Mouse (Mus musculus) myocyte (in vitro differentiated cells): ENCODE data around the gene Akr7a5. TPM values are rescaled to one million over a fixed set of nuclear protein-coding genes. Genes with fewer than 3 reads are reported as not detected.

ENCODE experiments used
- H3K27me3 ChIP-seq: one replicate; pipeline ENCODE4 v1.6.1; 2011; ENCODE audit not compliant: control insufficient read depth, insufficient read depth, insufficient read length
- H3K36me3 ChIP-seq: one replicate; pipeline ENCODE4 v1.6.1; 2011; ENCODE audit not compliant: control insufficient read depth, insufficient read depth
- H3K4me2 ChIP-seq: one replicate; pipeline ENCODE4 v1.6.1; 2011; ENCODE audit warnings: low read depth, control low read depth
- H3K4me3 ChIP-seq: one replicate; pipeline ENCODE4 v1.5.1; 2011; ENCODE audit warnings: mild to moderate bottlenecking, control low read depth, moderate library complexity
- H3K79me2 ChIP-seq: one replicate; pipeline ENCODE4 v1.6.1; 2011; ENCODE audit not compliant: control insufficient read depth, insufficient read depth
- H3ac ChIP-seq: one replicate; pipeline ENCODE4 v1.6.1; 2011; ENCODE audit not compliant: control insufficient read depth, insufficient read length
- CEBPB ChIP-seq: IDR thresholded peaks from 2 replicates; pipeline ENCODE4 v1.6.1; 2011; ENCODE audit warnings: mild to moderate bottlenecking, moderate library complexity; ENCODE audit not compliant: poor library complexity, insufficient read depth, severe bottlenecking
- E2F4 ChIP-seq: IDR thresholded peaks from one replicate; pipeline ENCODE4 v1.6.1; 2011; ENCODE audit warnings: mild to moderate bottlenecking, control low read depth, moderate library complexity; ENCODE audit not compliant: insufficient read depth
- MAX ChIP-seq: IDR thresholded peaks from one replicate; pipeline ENCODE4 v1.6.1; 2011; ENCODE audit warnings: low read depth, mild to moderate bottlenecking, control low read depth
- MYOD1 ChIP-seq, 3 experiments: IDR thresholded peaks; one replicate each; pipeline ENCODE4 v1.6.1; 2011; ENCODE audit warnings: control low read depth in 2 of 3, low read depth in 2 of 3, mild to moderate bottlenecking in 2 of 3, moderate library complexity in 1 of 3; ENCODE audit not compliant: insufficient read length in 2 of 3, control insufficient read depth in 1 of 3
- MYOG ChIP-seq, 3 experiments: IDR thresholded peaks; one replicate each; pipeline ENCODE4 v1.6.1; 2011; ENCODE audit warnings: control low read depth in 2 of 3, low read depth in 2 of 3, mild to moderate bottlenecking in 2 of 3; ENCODE audit not compliant: insufficient read length in 2 of 3, control insufficient read depth in 1 of 3, insufficient read depth in 1 of 3
- POLR2A ChIP-seq: IDR thresholded peaks from one replicate; pipeline ENCODE4 v1.6.1; 2011; ENCODE audit warnings: low read depth, mild to moderate bottlenecking, control low read depth, moderate library complexity; ENCODE audit not compliant: insufficient read length
- POLR2AphosphoS2 ChIP-seq: IDR thresholded peaks from one replicate; pipeline ENCODE4 v1.6.1; 2011; ENCODE audit warnings: low read depth, control low read depth; ENCODE audit not compliant: insufficient read length
- REST ChIP-seq: IDR thresholded peaks from one replicate; pipeline ENCODE4 v1.6.1; 2011; ENCODE audit warnings: mild to moderate bottlenecking, control low read depth, moderate library complexity; ENCODE audit not compliant: insufficient read depth, insufficient read length
- SRF ChIP-seq: IDR thresholded peaks from one replicate; pipeline ENCODE4 v1.6.1; 2011; ENCODE audit warnings: low read depth; ENCODE audit not compliant: control insufficient read depth, insufficient read length
- TCF12 ChIP-seq: IDR thresholded peaks from one replicate; pipeline ENCODE4 v1.6.1; 2011; ENCODE audit warnings: mild to moderate bottlenecking, control low read depth; ENCODE audit not compliant: poor library complexity, insufficient read depth, severe bottlenecking
- TCF3 ChIP-seq: IDR thresholded peaks from one replicate; pipeline ENCODE4 v1.6.1; 2011; ENCODE audit warnings: low read depth, control low read depth; ENCODE audit not compliant: insufficient read length
- USF1 ChIP-seq: IDR thresholded peaks from one replicate; pipeline ENCODE4 v1.6.1; 2011; ENCODE audit warnings: low read depth, mild to moderate bottlenecking, control low read depth, moderate library complexity
- polyA plus RNA-seq: library from polyadenylated mRNA; unstranded; fragments of >200 nt; fragmentation: generic; extraction: Trizol; gene quantifications from one replicate; pipeline ENCODE4 v1.2.1, GENCODE M21; 2012; ENCODE audit warnings: missing spikeins

Gene Akr7a5
- polyA plus RNA-seq, 1 experiment, result 48.8 TPM

DNA sequence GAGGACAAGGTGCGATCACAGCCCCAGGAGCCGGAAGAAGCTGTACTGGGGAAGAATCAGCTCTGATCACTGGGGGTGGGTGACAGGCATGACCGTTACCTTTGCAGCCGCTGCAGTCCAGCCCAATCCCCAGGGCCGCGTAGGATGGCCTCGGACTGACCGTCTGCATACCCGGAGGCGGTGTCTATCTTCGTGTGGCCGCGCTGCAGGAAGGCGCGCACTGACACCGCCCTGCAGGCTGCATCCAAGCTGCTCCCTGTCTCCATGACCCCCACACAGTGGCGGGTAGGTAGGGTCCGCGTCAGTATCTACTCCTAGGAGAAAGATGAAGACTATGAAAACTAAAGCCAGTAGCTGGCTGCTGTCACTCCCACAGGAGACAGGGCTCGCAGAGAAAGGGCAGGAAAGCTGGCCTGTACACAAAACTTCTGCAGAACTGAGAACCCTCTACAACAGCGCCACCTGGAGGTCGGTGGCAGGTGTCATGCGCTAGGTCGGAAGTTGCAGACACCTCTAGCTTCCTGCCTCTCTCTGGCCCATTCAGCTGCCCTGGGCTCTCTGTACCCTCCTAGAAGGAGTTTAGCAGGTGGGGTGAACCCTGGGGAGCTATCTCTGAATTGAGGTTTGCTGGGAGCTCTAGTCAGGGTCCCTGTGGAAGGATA is 26.4 kb downstream of the Akr7a5 start:
- Histone ChIP-seq H3K79me2 (no peaks in the 10 kb centered on the region), H3K27me3 (no peaks in the 10 kb centered on the region), H3K4me3 (no peak overlapping the region), H3K4me2 (no peak overlapping the region), H3K36me3 (no peaks in the 10 kb centered on the region), H3ac (no peak overlapping the region)
- TF ChIP-seq MYOG (IDR thresholded peaks at IDR 0.05; ENCODE audit: control insufficient read depth in 1 of 3, insufficient read depth in 1 of 3, insufficient read length in 2 of 3, low read depth in 2 of 3), result no peak
- TF ChIP-seq SRF, result no peak
- TF ChIP-seq POLR2AphosphoS2, result no peak
- TF ChIP-seq USF1, result no peak
- TF ChIP-seq MAX, result no peak
- no peak for TF ChIP-seq CEBPB
- TF ChIP-seq REST, result no peak
- no peak for TF ChIP-seq E2F4
- TF ChIP-seq TCF12, result no peak
- TF ChIP-seq TCF3, result no peak
- no peak for TF ChIP-seq POLR2A
- TF ChIP-seq MYOD1 (IDR thresholded peaks at IDR 0.05; ENCODE audit: control insufficient read depth in 1 of 3, insufficient read length in 2 of 3, low read depth in 2 of 3), result no peak

GRCm38 (mm10) chr4:139338145-139338544 is 27.6 kb downstream of the Akr7a5 start:
- no peak for TF ChIP-seq MYOD1 (IDR thresholded peaks at IDR 0.05; ENCODE audit: control insufficient read depth in 1 of 3, insufficient read length in 2 of 3, low read depth in 2 of 3)
- no peak for TF ChIP-seq SRF
- no peak for TF ChIP-seq MAX
- no peak for TF ChIP-seq CEBPB
- no peak for TF ChIP-seq MYOG (IDR thresholded peaks at IDR 0.05; ENCODE audit: control insufficient read depth in 1 of 3, insufficient read depth in 1 of 3, insufficient read length in 2 of 3, low read depth in 2 of 3)
- no peak for TF ChIP-seq POLR2A
- no peak for TF ChIP-seq E2F4
- TF ChIP-seq USF1, result no peak
- Histone ChIP-seq H3ac (no peak overlapping the region), H3K4me3 (no peak overlapping the region)

DNA sequence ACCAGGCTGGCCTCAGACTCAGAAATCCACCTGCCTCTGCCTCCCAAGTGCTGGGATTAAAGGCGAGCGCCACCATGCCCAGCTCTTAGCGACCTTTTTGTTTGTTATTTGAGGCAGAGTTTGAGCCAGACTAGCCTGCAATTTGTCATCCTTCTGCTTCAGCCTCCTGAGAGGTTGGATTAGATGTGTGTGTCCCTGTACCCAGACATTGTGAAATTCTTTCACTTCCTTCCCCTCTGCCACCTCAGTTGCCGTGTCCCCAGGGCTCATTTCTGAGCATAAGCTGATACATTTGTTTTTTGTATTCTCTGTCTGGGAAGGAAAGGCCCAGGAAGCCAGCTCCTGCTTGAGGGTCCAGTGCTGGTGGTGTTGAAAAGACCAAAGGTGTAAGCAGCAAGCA is 30.3 kb downstream of the Akr7a5 start:
- no peak overlapping the region for H3K4me3 ChIP-seq
- H3K79me2 ChIP-seq, result no peaks in the 10 kb centered on the region
- no peak overlapping the region for H3ac ChIP-seq
- H3K4me2 ChIP-seq, result no peak overlapping the region
- H3K27me3 ChIP-seq, result no peaks in the 10 kb centered on the region
- no peaks in the 10 kb centered on the region for H3K36me3 ChIP-seq
- TF ChIP-seq CEBPB (no peak), POLR2AphosphoS2 (no peak)

More at GRCm38 (mm10) chr4:139338145-139338544, 27.6 kb downstream of the Akr7a5 start:
- Histone ChIP-seq H3K79me2 (no peaks in the 10 kb centered on the region), H3K27me3 (no peaks in the 10 kb centered on the region), H3K36me3 (no peaks in the 10 kb centered on the region), H3K4me2 (no peak overlapping the region)

GRCm38 (mm10) chr4:139341556-139342233 is 31.2 kb downstream of the Akr7a5 start:
- no peak overlapping the region for H3K4me3 ChIP-seq
- H3K4me2 ChIP-seq, result no peak overlapping the region
- no peaks in the 10 kb centered on the region for H3K36me3 ChIP-seq
- no peaks in the 10 kb centered on the region for H3K79me2 ChIP-seq
- TF ChIP-seq CEBPB, result no peak
- TF ChIP-seq POLR2AphosphoS2, result no peak
- TF ChIP-seq USF1, result no peak
- TF ChIP-seq MYOD1 (IDR thresholded peaks at IDR 0.05; ENCODE audit: control insufficient read depth in 1 of 3, insufficient read length in 2 of 3, low read depth in 2 of 3), result no peak
- no peak for TF ChIP-seq E2F4
- no peak for TF ChIP-seq MYOG (IDR thresholded peaks at IDR 0.05; ENCODE audit: control insufficient read depth in 1 of 3, insufficient read depth in 1 of 3, insufficient read length in 2 of 3, low read depth in 2 of 3)
- no peak for TF ChIP-seq POLR2A
- no peak for TF ChIP-seq SRF
- TF ChIP-seq MAX, result no peak
- H3ac ChIP-seq, result no peak overlapping the region
- H3K27me3 ChIP-seq, result no peaks in the 10 kb centered on the region

DNA sequence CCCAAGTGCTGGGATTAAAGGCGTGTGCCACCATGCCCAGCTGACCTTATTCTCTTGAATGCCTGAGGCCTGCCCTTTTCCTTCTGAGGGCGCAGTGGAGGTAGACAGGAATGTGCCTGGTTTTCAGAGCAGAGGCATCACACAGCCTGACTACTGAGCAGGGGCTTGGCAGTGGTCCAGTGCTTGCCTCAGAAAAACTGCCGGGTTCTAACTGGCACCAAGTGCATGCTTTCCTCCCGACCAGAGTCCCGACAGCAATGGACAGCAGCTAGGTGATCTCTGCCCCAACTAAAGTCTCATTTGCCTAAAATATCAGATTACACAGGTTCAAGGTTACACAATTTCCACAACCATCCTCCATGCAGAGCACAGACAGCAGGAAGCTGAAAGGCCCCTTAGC is 33.2 kb downstream of the Akr7a5 start:
- no peak overlapping the region for H3K4me2 ChIP-seq
- H3ac ChIP-seq, result no peak overlapping the region
- TF ChIP-seq POLR2AphosphoS2, result no peak
- TF ChIP-seq MYOG (IDR thresholded peaks at IDR 0.05; ENCODE audit: control insufficient read depth in 1 of 3, insufficient read depth in 1 of 3, insufficient read length in 2 of 3, low read depth in 2 of 3), result no peak
- TF ChIP-seq MYOD1 (IDR thresholded peaks at IDR 0.05; ENCODE audit: control insufficient read depth in 1 of 3, insufficient read length in 2 of 3, low read depth in 2 of 3), result no peak
- TF ChIP-seq CEBPB, result no peak
- no peak for TF ChIP-seq SRF
- no peak for TF ChIP-seq REST
- no peak for TF ChIP-seq TCF3
- no peak for TF ChIP-seq POLR2A
- no peak for TF ChIP-seq MAX
- no peak for TF ChIP-seq USF1
- no peak for TF ChIP-seq TCF12
- TF ChIP-seq E2F4, result no peak
- H3K27me3 ChIP-seq, result no peaks in the 10 kb centered on the region
- H3K79me2 ChIP-seq, result no peaks in the 10 kb centered on the region
- peaks cover 3% of the 10 kb centered on the region for H3K36me3 ChIP-seq
- no peak overlapping the region for H3K4me3 ChIP-seq
